Mouse (Mus musculus) brain, adult 2 months (tissue): ENCODE measurements around the gene Pfkfb3.
A peak's percentile ranks its signal among the peaks of the same experiment; 100 is the strongest.

Experiments
- DNase-seq: peaks from one replicate; pipeline ENCODE4 v3.0.0; 2011; ENCODE audit warnings: low read depth, low spot score

The Pfkfb3 gene

GRCm38 (mm10) chr2:11553471-11554400, at the start of gene Pfkfb3:
Gene Pfkfb3, minus strand, starts transcription at chr2:11554077.
- peak; percentile 86 for DNase-seq

GRCm38 (mm10) chr2:11602506-11603489, 48.9 kb upstream of the Pfkfb3 start:
- peak; percentile 99 for DNase-seq

DNA sequence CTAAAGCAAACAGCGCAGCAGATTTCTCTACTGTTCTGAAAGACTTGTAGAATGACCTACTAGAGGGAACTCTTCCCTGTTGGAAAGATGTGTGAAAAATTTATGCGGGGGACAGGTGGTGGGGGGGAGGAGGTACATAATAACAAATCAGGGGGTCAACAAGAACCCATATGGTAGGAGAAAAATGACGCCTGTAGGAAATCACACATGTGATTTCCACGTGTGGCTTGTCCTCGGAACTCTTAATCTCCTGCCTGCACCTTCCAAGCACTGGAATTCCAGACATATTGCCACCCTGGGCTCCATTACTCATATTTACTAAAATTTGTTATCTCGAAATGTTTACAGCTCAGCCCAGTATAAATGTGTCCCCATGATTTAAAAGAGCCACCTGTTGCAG, 47.9 kb upstream of the Pfkfb3 start:
- no peak for DNase-seq

DNA sequence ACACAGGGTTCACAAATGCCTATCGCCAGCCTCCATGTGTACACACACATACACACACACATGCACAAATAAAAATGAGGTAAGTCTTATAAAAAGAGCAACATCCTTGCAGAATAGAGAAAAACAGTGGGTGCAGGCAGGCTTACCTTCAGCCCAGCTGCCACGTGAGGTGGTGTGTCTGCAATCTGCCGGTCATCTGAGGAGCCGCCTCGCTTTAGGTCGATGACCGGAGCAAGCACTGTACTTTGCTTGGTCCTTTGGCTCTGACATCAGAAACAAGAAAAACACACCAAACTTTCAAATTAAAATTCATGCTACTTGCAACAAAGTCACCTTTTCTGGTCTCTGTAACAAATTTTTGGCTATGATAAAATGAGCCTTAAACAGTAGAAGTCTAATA, 44.0 kb upstream of the Pfkfb3 start:
- no peak for DNase-seq

DNA sequence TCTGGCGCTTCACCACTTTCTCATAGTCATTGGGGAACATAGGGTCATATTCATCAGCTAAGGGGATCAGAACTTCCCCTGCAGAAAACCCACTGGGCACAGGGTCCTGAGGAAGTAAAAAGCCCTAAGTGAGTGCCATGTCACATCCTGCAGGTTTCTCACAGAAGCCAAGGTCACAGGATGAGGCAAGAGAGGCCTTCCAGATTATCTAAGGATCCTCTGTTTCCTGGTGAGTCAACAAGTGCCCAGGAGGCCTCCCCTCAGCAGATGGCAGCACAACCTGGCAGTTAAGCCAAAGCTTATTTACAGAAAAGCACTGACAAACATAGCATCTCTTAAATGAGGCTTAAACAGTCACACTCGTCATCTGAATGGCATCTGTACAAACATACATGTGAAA, 42.8 kb upstream of the Pfkfb3 start:
- peak; percentile 11 for DNase-seq

- no peak for DNase-seq
Observed at GRCm38 (mm10) chr2:11587996-11588395, 34.1 kb upstream of the Pfkfb3 start.

GRCm38 (mm10) chr2:11579399-11579798, 25.5 kb upstream of the Pfkfb3 start:
- peak; percentile 35 for DNase-seq

DNA sequence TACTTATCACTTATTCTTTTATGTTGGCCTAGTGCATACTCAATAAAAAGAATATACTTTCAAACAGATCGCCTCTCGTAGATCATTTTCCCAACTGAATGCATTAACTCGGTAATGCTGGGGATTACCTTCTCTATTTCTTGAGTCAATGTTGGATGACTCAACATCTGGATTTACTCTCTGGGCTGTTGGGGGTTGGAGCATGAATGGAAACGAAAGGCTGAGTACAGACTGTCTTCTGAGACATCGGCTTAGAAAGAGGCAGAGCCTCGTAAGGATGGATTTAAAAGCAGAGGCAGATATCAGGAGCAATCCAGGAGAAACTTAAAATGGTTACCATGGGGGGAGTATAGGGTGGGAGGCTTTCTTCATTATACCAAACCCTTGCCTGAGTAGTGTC, 24.3 kb upstream of the Pfkfb3 start:
- no peak for DNase-seq

DNA sequence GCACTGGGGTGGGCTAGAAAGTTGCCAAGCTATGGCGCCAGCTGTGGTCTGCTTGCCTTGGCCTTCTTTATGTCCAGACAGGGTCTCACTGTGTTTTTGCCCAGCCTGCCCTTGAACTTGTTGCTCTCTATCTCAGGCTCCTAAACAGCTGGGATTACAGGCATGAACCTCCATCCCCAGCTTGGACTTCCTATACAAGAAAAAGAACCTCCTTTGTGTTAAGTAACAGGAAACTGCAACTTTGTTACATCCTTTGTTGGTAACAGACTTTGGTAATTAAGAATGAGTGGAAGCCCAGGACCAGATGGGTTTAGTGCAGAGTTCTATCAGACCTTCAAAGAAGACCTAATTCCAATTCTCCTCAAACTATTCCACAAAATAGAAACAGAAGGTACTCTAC, 19.8 kb upstream of the Pfkfb3 start:
- DNase-seq: no peak

- DNase-seq: peak; percentile 19
Observed at GRCm38 (mm10) chr2:11571004-11571535, 17.2 kb upstream of the Pfkfb3 start.

DNA sequence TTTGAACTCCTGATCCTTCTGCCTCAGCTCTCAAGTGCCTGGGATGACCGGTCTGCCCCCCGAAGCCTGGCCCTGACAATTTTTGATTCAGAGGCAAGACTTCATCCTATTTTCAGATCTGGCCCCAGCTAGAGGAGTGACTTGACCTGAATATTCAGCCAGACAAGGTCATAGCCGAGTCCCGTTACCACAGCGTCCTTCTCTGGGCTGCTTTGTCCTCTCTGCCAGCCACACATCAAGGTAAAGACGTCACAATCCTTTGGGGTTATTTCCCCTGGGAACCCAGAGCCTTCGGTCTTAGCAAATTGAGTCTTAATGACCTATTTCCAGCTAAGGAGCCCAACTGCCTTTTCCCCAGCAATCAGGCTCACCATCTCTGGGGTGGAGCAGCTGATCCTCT, 14.6 kb upstream of the Pfkfb3 start:
- no peak for DNase-seq

DNA sequence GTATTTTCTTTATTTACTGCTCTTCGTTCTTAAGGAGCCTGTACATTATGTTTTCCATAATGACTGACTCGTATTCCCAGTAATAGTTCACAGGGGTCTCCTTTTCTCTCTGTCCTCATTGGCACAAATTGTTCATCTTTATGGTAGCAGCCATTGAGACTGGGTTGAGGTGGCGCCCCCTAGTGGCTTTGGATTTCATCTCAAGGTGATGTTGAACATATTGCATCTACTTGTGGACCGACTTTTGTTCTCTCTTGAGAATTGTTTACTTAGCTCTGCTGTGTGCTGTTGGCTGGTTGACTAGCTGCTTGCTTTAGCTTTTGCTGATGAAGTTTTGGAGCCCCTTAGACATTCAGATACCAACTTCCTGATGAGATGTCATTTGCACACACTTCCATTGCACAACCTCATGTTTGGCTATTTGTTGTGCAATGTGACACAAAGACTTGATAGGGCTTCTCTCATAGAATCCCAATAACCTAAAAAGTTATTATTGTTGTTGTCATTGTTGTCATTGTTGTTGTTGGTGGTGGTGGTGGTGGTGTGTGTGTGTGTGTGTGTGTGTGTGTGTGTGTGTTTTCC, 14.0 kb upstream of the Pfkfb3 start:
- peak; percentile 37 for DNase-seq

- no peak for DNase-seq
Observed at GRCm38 (mm10) chr2:11566898-11567297, 13.0 kb upstream of the Pfkfb3 start.

DNA sequence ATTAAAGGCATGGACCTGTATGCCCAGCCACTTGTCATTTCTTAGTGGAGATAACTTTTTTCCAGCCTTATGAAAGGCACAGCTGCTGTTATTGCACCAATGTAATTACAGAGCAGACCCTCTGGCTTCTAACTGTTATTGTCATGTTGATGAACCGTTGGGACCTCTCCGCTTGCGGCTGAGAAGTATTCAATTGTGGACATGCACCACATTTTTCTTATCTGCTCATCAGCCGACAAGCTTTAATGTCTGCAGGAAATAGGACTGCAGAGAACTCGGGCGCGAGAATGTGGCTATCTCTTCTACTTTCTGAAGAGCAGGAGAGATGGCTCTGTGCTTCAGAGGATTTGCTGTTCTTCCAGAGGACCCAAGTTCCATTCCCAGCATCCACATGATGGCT, 12.4 kb upstream of the Pfkfb3 start:
- DNase-seq: no peak

DNA sequence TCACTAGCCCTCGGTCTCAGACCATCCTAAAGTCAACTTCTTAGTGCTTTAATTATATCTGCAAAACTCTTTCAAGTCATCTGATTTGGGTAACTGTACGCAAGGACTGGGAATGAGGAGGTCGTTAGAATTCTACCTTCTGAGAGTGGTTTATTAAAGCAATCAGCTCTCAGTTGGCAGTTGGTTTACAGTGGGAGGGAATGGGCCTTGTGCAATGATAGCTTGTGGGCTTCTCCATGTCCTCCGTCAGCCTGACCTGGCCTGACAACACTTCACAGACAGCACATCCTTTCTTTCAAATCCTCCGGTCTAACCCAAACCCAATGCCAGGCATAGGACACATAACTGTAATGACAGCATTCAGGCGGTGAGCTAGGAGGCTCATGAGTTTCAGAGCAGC, 10.9 kb upstream of the Pfkfb3 start:
- no peak for DNase-seq

DNA sequence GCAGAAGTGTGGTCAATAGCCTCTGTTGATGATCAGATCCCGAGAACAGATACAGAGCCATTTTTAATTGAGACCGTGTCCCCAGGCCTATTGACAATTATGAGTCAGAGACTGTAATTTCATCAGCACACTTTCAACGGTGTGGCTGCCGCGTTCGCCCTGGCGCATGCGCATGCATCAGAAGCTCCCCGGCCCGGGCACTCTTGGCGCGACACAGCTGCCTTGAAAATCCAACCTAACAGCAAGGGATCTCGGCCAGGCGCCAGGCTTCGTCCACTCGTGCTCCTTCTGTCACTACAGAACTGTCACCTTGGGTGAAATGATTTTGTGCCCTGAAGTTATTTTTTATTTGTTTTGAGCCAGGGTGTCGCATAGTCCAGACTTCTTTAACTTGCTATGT, 9.4 kb upstream of the Pfkfb3 start:
- no peak for DNase-seq

GRCm38 (mm10) chr2:11558654-11559053, 4.8 kb upstream of the Pfkfb3 start:
- peak; percentile 29 for DNase-seq

- DNase-seq: no peak
Observed at GRCm38 (mm10) chr2:11557244-11557643, 3.4 kb upstream of the Pfkfb3 start.

DNA sequence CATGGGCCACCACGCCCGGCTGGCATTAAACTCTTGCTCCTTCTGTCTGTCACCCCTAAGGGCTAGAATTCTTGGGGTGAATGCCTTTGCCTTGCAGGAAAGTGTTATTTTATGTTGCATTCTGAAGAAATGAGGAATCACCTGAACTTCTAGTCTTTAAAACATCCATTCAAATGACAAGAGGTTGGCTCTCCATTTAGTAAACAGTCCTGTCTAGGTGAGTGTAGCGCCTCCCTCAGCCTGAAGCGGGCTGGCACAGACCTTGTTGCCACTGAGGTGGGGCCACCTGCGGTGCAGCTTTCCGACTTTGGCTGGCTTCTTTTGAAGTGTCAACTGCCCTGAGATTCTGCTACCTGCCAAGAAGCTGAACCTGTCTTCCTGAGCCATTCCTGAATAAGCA, 1.4 kb upstream of the Pfkfb3 start:
- no peak for DNase-seq

- peak; percentile 54 for DNase-seq
Observed at GRCm38 (mm10) chr2:11552966-11553451, 868 bp downstream of the Pfkfb3 start.

DNA sequence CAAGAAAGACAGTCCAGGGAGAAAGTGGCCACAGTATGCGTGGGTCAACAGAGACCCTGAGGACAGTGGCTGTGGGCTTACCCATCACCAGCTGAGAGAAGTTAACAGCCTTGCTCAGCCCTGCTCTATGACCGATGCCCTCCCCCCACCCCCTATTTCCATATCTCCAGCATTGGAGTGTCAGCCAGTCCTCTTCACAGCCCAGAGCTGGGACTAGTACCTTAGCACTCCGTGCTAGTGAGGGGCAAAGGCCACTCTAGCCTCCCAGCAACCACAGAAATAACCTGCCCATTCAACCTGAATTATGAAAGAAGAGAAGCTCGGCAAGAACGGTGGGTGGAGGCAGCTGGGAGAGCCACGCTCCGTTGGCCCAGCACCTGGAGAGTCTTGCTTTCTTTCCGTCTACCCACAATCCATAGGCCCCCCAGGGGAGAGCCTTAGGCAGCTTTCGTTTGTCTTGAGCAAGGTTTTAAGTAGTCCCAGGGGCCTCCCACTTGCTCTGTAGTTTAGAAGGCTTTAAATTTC, 1.5 kb downstream of the Pfkfb3 start:
- peak; percentile 12 for DNase-seq
